Mouse (Mus musculus) erythroid progenitor cell, adult 5-6 weeks (primary cell): ENCODE data around the gene Tnfrsf1a. TPM values are rescaled to one million over a fixed set of nuclear protein-coding genes. Genes with fewer than 3 reads are reported as not detected.

ENCODE experiments used
- ATAC-seq: replicated peaks from 2 replicates; pipeline ENCODE4 v1.8.0; 2016; ENCODE audit warnings: moderate number of reproducible peaks, mild to moderate bottlenecking, moderate TSS enrichment, inconsistent platforms; ENCODE audit not compliant: poor library complexity, low FRiP score, severe bottlenecking
- total RNA-seq, 2 experiments: library from RNA; stranded (forward) in 1 of 2; stranded (reverse) in 1 of 2; fragments of 150-400 nt in 1 of 2; fragments of 186-747, 209-891 nt in 1 of 2; gene quantifications; 2 replicates each; pipeline versions ENCODE4 v1.2.3 to v1.2.4; 2015 to 2017; ENCODE audit warnings: low replicate concordance in 2 of 2

Tnfrsf1a gene
- total RNA-seq, 2 experiments from 2014 or later = 11.7 to 20.7 TPM

DNA sequence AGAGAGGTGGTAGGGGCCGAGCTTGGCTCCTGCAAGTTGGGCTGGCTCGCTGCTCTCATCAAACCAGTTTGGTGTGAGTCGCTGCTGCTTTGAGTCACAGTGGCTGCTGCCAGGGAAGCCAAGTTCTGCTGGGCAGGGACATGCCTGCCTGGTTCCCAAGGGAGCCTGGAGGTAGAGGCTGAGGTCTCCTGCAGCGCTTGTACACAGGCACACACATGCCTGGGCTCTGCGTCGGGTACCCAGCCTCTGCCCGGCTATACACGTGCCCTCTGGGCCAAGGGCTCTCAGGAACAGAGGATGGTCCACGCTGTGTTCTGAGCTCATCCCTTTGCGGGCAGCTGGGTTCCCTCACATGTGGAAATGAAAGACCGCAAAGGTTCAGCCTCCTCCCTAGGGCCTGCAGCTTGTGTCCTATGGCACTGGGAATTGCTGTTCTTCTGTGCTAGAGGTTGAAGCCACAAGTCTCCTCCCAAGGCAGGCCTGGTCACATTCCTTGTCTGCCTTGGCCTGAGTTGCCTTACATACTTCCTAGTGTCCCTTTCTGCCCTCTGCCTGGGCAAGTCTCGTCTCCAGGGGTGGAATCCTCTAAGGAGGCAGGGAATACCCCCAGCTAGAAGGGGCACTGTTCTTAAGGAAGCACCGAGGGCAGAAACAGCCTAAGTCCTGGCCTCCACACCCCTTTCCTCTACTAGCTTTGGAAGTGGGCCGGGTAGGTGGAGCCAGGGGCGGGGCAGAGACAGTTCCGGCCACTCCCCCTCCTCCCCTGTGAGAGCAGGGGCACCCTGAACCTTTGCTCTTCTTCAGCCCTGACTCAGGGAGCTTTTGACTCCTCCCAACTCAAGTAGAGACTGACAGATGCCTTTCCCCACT is 28.7 kb downstream of the Tnfrsf1a start:
- ATAC-seq = no peak

DNA sequence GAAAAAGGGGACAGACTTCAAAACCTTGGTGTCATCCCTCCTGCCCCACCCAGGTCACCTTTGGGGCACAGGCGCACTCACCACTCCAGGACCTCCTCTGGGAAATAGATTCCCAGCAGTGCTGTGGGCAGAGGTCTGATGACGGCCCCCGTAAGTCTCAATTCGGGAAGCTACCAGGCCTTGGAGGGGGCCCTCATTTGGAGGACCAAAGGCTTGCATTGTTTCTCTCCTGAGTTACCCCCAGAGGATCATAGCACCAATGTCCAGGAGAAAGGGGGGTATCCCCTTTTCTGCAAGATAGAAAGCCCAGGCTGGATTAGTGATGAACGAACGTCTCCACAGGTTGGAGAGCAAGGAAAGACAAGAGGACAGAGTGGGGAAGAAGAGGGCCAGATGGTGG is 29.5 kb downstream of the Tnfrsf1a start:
- no peak for ATAC-seq

DNA sequence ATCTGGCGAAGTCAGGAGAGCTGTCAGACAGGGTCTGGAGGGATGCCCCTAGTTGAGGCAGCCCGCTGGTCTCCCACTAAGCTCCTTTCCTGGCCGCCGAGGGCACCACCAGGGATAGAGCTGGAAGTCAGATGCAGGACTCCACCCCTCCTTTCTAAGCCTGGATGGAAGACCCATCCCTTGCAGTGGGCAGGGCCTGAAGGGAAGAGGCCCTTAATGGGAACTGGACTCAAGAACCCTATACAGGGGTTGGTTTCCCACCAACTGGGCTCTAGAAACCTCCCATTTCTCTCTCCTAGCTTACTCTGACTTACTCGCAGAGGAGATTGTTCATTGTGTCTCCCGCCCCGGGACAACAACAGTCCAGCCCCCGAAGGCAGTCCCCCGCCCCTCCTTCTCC is 30.6 kb downstream of the Tnfrsf1a start:
- ATAC-seq = no peak

DNA sequence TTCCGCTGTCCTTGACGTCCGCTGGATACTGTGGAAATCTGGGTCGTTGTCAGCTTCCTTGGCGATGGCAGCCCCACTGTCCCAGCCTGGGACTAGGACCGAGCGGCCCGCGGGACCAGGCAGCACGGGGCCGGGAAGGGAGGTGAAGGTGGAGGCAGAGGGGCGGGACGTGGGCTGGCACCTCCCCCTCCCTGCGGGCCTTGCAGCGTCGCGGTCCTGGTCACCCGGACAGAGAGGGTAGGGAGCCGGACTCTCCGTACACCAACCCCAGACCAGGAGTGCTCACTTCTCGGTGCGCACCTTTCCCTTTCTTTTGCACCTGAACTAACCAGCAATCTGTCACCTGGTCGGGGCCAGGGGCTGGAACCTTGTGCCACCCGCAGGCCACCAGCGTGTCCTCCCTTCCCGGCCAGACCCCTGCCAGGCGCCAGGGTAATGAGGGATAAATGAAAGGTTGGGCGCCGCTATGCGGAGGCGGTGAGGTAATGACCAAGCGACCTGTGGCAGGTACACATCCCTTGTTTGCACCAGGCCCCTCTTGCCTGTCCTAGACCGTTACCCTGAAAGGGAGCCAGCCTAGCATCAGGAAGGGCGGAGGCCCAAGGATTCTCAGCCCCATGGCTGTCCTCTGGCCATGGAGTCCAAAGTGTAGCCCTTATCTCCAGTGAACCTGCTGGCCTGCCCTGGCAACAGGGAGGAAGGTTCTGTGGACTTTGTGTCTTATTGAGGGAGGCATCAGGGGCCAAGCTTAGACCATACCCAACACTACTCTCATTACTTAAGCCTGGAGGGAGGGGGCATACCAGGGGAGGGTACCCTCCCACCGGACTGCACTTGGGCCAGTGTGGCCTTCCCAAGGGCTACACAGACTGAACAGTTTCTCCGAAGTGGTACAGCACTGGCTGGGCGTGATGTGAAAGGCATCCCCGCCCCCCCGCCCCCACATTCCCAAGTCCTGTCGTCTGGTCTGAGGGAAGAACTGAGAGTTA is 31.5 kb downstream of the Tnfrsf1a start, which contains the start of gene Plekhg6:
TSS of gene Plekhg6 (minus strand) at position 422 of the 989 bp plus-strand sequence.
- ATAC-seq = no peak

DNA sequence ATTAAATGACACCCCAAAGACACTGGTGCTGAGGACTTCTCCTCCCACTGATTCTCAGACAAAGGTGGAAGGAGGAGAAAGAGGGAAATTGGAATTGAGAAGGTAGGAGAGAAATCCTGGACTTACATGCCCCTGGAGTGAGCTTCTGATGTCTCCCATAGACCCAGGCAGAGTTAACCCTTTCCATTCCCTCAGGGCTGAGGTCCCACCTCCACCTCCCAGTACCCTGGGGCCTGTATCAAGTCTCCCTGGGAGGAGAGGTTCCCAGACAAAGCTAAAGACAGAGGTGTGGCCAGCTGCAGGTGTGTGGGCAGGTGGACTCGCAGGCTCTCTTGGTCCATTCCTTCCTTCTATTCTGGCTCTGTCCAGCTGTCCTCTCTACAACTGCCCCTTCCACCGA is 32.9 kb downstream of the Tnfrsf1a start:
- no peak for ATAC-seq

DNA sequence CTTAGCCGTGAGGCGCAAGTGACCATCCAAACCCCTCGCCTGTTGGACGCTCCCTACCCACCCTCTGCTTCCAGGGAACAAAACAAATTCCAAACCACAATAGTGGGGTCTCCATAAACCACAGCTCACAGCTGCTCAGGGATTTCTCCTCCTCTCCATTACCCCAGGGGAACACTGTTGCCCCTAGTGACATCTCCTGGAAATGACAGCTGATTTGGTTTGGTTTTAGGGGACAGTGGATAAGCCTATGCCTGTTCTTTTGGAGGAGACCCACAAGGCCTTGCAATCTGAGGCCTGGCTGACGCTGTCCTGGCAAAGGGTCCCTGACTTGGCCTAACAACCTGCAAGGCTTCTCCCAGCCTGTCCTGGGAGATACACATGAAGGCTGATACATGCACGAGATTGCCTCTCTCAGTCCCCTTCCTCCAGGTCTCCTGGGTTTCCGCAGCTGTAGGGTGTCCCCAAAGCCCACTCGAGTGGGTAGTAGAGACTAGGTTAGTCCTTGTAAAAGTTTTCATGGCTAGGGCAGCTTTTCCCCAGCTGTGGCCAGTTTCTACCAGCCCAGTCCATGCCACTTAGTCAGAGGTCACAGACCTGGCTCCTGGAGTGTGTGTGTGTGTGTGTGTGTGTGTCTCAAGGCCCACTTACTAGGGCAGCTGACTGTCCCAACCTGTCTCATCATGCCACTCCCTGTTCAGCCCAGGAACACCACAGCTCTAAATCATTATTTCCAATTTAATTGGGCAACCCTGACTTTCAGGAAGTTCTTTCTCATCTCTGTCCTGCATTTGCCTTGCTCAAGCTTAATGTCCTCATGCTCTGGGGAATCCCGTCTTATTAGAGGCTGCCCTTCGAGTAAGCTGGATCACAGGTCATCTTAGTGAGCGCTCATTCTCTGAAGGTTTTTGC is 36.2 kb downstream of the Tnfrsf1a start:
- no peak; the same call in 1 of the 2 replicates for ATAC-seq

DNA sequence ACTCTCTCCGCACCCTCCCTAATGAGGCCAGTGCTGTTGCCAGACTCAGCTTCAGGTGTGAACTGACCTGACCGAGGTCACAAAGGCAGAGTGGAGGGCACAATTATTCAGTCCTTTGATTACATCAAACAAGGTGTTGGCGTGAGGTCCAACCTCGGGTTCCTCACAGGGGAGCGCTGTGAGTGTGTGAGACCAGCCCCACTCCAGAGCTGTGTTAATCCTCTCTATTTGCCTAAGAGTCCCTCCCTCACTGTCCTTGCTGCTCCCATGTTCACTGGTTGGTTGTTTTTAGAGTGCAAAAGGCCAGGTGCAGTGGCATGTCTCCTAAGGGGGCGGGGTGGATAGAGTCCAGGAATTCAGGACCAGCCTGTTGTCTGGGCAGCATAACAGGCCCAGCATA is 36.9 kb downstream of the Tnfrsf1a start:
- no peak for ATAC-seq

DNA sequence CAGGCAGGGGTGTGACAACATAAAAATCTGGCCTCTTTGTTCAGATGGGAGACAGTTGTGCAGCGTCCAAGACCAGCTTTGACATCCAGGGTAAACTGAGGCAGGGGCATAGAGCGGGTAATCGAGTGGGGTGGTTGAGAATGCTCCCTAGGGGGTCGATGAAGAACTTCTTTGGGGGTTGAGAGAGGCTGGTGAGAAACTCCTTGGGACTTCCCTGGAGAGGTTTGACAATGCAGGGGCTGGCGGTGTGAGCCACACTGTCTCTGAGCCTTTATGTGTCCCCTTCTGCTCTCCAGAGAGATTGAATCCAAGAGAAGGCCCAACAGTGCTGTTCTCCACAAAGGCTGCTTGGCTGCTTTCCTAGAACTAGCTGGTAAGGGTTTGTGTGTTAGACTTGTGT is 40.7 kb downstream of the Tnfrsf1a start:
- ATAC-seq = no peak

DNA sequence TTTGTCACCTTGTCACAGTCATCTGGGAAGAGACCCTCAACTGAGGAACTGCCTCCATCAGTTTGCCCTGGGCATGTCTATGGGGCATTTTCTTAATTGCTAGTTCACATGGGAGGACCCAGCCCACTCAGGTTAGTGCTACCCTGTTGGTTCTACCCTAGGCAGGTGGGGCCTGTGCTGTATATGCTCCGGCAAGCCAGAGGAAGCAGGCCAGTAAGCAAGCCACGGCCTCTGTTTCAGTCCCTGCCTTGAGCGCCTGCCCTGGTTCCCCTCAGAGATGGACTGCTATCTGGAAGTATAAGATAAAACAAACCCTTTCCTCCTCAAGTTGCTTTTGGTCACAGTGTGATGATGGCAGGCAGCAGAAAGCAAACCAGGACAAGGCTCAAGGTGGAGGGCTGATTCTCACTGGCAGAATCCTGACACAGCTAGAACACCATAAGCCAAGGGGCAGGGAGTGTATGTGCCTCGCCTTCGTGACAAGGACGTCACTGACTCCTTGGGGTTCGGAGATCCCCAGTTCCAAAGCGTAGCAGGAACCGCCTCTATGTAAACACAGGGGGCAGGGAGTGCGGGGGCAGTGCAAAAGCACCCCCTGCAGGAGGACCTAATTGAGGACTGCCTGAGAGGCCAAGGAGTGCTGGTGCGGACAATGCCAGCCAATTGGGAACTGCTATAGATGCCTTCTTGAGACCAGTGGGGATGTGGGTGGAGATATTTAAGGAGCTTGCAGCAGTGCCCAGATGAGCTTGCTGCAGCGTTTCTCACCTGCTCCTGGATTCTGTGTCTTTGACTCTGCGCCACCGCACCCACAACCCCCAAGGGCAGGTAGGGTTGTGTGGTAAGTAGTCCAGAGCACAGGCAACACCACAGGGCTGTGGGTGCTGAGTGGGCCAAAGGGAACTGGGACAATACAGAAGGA is 56.6 kb downstream of the Tnfrsf1a start:
- no peak for ATAC-seq

DNA sequence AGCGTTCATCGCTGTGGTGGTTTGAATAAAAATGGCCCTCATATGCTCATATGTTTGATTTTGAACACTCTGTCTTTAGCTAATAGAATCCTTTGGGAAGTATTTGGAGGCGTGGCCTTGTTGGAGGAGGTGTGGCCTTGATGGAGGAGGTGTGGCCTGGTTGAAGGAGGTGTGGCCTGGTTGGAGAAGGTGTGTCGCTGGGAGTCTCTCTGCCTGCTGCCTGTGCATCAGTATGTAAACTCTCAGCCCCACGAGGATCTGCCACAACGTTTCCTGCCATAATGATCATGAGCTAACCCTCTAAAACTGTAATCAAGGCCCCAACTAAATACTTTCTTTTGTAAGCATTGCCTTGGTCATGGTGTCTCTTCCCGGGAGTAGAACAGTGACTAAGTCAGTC is 58.1 kb downstream of the Tnfrsf1a start:
- ATAC-seq = no peak

DNA sequence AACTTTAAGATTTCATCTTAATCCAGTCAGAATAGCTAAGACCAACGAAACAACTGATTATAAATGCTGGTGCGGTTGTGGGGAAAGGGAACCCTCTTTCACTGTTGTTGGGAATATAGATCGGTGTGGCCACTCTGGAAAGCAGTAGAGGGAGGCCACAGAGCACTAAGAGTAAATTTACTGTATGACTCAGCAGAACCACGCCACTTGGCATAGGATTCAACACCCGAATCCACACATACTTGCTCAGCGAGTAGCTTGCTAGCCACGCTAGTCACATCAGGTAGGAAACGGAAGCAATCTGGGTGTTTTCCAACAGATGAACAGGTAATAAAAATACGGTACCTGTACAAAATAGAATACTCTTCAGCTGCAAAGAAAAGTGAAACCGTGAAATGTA is 58.5 kb downstream of the Tnfrsf1a start:
- ATAC-seq = no peak

DNA sequence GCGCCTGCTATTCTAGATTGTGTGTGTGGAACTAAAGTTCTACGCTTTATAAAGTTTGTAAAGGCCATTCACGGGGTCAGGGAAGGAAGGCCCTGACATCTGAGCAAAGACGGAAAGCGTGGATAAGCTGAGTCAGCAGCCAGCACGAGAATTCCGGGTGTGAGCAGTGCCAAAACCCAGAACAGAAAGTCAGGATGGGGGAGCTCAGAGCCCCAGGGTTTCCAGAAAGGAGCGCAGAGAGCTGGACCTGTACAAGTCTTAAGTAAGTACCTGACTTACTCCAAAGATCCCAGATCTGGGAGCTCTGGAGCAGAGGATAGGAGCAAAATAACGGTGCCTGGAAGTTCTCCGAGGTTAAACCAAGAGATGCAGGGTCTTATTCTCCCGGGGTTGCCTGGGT is 61.4 kb downstream of the Tnfrsf1a start:
- no peak for ATAC-seq

DNA sequence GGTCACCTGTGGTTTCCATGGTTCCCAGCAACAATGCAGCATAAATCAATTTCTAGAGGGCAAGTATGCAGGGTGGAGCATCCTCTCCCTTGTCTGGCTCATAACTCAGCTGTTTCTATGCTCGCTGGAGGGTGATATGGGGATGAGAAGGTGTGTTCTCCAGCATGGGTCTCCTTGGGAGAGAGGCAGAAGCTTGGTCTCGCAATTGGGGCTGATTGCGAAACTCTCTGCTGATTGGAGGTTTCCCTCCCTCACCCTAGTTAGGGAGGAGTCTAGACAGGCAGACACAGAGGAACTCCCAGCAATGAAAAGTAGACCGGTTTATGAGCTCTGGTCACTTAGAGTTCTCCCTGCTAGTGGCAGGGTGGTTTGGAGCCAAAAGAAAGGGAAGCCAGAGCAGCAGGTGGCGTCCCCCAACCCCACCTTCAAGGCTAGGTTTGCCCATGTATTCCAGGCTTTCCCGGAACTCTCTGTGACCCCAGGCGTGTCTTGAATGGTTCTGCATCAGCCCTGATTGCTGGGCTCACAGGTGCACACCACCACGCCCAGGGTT is 61.9 kb downstream of the Tnfrsf1a start:
- no peak for ATAC-seq

DNA sequence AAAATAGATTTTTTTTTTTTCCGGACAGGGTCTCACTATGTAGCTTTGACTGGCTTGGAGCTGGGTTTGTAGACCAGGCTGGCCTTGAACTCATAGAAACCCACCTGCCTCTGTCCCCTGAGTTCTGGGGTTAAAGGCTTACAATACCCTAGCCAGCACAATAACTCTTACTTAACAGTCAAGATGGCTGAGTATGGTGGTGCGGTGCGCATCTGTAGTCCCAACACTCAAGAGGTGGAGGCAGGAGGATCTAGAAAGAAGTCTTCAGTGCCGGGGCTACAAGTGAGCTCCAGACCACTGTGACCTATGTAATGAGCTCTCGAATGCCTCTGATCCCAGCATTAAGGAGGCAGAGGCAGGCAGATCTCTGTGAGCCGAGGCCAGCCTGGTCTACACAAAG is 62.5 kb downstream of the Tnfrsf1a start:
- no peak for ATAC-seq
